Mouse (Mus musculus) midbrain, embryonic 13.5 days (tissue): ENCODE measurements at regions not wholly inside any gene's neighbourhood (a gene's known extent, or its start where the extent isn't known, plus 50 kb on each side); places are given as distances from the start of the nearest gene placed in this dataset.

Source experiments
- ATAC-seq: fragments of 200-750 bp; cut with Nextera tagmentation; 2 replicates; pipeline ENCODE4 v1.8.0; 2017; ENCODE audit warnings: mild to moderate bottlenecking, moderate TSS enrichment, moderate library complexity
- H3K27ac ChIP-seq: fragments of 300-500 bp; sonication (generic); 2 replicates; pipeline ENCODE4 v1.5.1; 2015; ENCODE audit warnings: inconsistent platforms, mild to moderate bottlenecking, moderate library complexity
- H3K27me3 ChIP-seq: fragments of 300-500 bp; sonication (generic); 2 replicates; pipeline ENCODE4 v1.6.1; 2015; ENCODE audit warnings: mild to moderate bottlenecking, inconsistent platforms
- H3K36me3 ChIP-seq: fragments of 300-500 bp; sonication (generic); 2 replicates; pipeline ENCODE4 v1.6.1; 2015; ENCODE audit warnings: mild to moderate bottlenecking, inconsistent platforms
- H3K4me1 ChIP-seq: fragments of 300-500 bp; sonication (generic); replicated peaks from 2 replicates; pipeline ENCODE4 v1.6.1; 2015; ENCODE audit warnings: inconsistent platforms
- H3K4me2 ChIP-seq: fragments of 300-500 bp; sonication (generic); replicated peaks from 2 replicates; pipeline ENCODE4 v1.6.1; 2015; ENCODE audit warnings: moderate library complexity, mild to moderate bottlenecking, inconsistent platforms
- H3K4me3 ChIP-seq: fragments of 300-500 bp; sonication (generic); replicated peaks from 2 replicates; pipeline ENCODE4 v1.5.1; 2015; ENCODE audit warnings: mild to moderate bottlenecking, inconsistent platforms
- H3K9ac ChIP-seq: fragments of 300-500 bp; sonication (generic); replicated peaks from 2 replicates; pipeline ENCODE4 v1.6.1; 2015; ENCODE audit warnings: mild to moderate bottlenecking, inconsistent platforms
- H3K9me3 ChIP-seq: fragments of 300-500 bp; sonication (generic); 2 replicates; pipeline ENCODE4 v1.6.1; 2016; ENCODE audit warnings: mild to moderate bottlenecking, inconsistent platforms
- WGBS: fragments of 180-500 bp; shearing (Covaris S2); methylation state at CpG from one replicate; pipeline ENCODE4 v1.1.7; 2015; 5-methylcytosine and 5-hydroxymethylcytosine counted together

GRCm38 (mm10) chr6:104055996-104056395 is 436.6 kb upstream of the Cntn6 start:
- 93% methylated on average over 1 of the region's 1 CpGs for WGBS
- no peak overlapping the region for H3K4me3 ChIP-seq
- no peak overlapping the region for H3K27ac ChIP-seq
- no peak overlapping the region for H3K4me2 ChIP-seq
- H3K4me1 ChIP-seq, result no peaks in the 10 kb centered on the region
- H3K9me3 ChIP-seq, result no peaks in the 10 kb centered on the region
- no peaks in the 10 kb centered on the region for H3K36me3 ChIP-seq
- no peak overlapping the region for H3K9ac ChIP-seq
- H3K27me3 ChIP-seq, result no peaks in the 10 kb centered on the region
- ATAC-seq, result no peak

- no peaks in the 10 kb centered on the region for H3K4me1 ChIP-seq
- no peak overlapping the region for H3K9ac ChIP-seq
- H3K4me2 ChIP-seq, result no peak overlapping the region
- no peak overlapping the region for H3K4me3 ChIP-seq
- no peaks in the 10 kb centered on the region for H3K36me3 ChIP-seq
- no peak overlapping the region for H3K27ac ChIP-seq
- ATAC-seq, result no peak
- H3K9me3 ChIP-seq, result no peaks in the 10 kb centered on the region
- no peaks in the 10 kb centered on the region for H3K27me3 ChIP-seq
Observed at GRCm38 (mm10) chr6:104061692-104062263, 430.8 kb upstream of the Cntn6 start.

- Histone ChIP-seq H3K4me1 (no peaks in the 10 kb centered on the region), H3K27ac (no peak overlapping the region), H3K4me2 (no peak overlapping the region), H3K9me3 (no peaks in the 10 kb centered on the region), H3K36me3 (no peaks in the 10 kb centered on the region), H3K4me3 (no peak overlapping the region), H3K9ac (no peak overlapping the region), H3K27me3 (no peaks in the 10 kb centered on the region)
- ATAC-seq, result no peak
- whole genome bisulfite sequencing, result 62% methylated on average over 3 of the region's 3 CpGs
Observed at GRCm38 (mm10) chr6:104080581-104080980, 412.0 kb upstream of the Cntn6 start.

DNA sequence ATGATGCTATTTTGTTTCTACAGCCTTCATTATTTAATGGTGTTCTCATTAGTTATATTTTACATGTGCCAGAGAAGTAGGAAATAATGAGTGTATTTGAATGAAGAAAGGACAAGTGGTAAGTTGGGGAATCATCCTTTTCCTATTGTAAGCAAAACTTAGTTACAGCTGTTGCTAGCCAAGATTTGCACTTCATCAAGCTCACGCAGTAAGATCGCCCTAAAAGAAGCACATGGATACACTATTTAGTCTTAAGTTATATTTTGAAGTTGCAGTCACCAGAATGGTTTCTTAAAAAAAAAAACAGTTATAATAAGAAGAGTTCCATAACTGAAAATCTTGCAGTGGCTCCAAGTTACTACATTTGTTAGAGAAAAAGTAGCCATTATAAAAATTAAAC is 410.3 kb upstream of the Cntn6 start:
- H3K4me3 ChIP-seq, result no peak overlapping the region
- no peak overlapping the region for H3K9ac ChIP-seq
- no peaks in the 10 kb centered on the region for H3K36me3 ChIP-seq
- no peaks in the 10 kb centered on the region for H3K27me3 ChIP-seq
- H3K4me1 ChIP-seq, result no peaks in the 10 kb centered on the region
- 92% methylated on average over 2 of the region's 2 CpGs for WGBS
- H3K27ac ChIP-seq, result no peak overlapping the region
- H3K4me2 ChIP-seq, result no peak overlapping the region
- no peaks in the 10 kb centered on the region for H3K9me3 ChIP-seq
- no peak for ATAC-seq

DNA sequence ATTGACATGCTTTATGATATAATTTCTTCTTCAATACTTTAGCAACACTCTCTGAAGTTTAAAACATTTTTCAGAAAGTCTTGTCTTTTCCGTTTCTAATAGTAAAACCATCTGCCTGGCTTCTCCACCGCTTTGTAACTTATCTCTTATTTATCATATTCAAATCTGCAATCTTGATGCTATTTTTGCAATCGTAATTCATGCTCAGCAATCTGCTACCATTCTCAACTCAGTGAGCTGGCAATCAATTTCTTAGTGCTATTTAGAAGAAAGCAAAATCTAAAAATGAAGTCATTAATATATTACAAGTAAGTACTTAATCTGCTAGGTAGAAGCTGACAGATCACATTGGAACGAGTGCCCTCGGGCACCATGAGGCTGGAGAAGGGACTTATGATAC is 384.2 kb upstream of the Cntn6 start:
- Histone ChIP-seq H3K36me3 (no peaks in the 10 kb centered on the region), H3K4me2 (no peak overlapping the region), H3K9me3 (no peaks in the 10 kb centered on the region), H3K27me3 (no peaks in the 10 kb centered on the region), H3K4me1 (no peaks in the 10 kb centered on the region), H3K4me3 (no peak overlapping the region), H3K27ac (no peak overlapping the region), H3K9ac (no peak overlapping the region)
- ATAC-seq, result no peak
- 88% methylated on average over 5 of the region's 5 CpGs for WGBS
